Mouse (Mus musculus): ENCODE results near the gene Def6.

- TF ChIP-seq EP300 (IDR thresholded peaks at IDR 0.05; ENCODE audit: low read depth) (no peak), CTCF (IDR thresholded peaks at IDR 0.05; ENCODE audit: low read depth) (no peak)
Observed at GRCm38 (mm10) chr17:28188313-28188712, 19.3 kb upstream of the Def6 start.
